Mouse (Mus musculus) Patski (cell line): ENCODE results near the gene Tsen54. TPM values are rescaled to one million over a fixed set of nuclear protein-coding genes. Genes with fewer than 3 reads are reported as not detected.

ENCODE experiments used
- ATAC-seq: fragments of 100-300 bp; one replicate; pipeline ENCODE4 v1.8.0; 2021
- CTCF ChIA-PET: fragments of 350-600 bp; sonication (Branson Sonifier 250); formaldehyde crosslinking; loops from one replicate; lab custom pipeline; 2022; ENCODE audit warnings: inconsistent platforms; lab: Charles Lee
- POLR2A ChIA-PET: fragments of 350-600 bp; sonication (Branson Sonifier 250); formaldehyde crosslinking; loops from one replicate; lab custom pipeline; 2022; ENCODE audit warnings: antibody characterized with exemption, inconsistent platforms; lab: Charles Lee
- DNase-seq: peaks from one replicate; pipeline ENCODE4 v3.0.0-alpha.2; 2011; ENCODE audit warnings: low read depth, low spot score
- H3K27me3 ChIP-seq: fragments of 371-371 bp; one replicate; pipeline ENCODE4 v1.5.1; 2021
- CTCF ChIP-seq: fragments of 100-300 bp; IDR thresholded peaks from one replicate; pipeline ENCODE4 v1.5.1; 2021
- in situ Hi-C: fragments of 300-500 bp; cut with MboI; formaldehyde crosslinking; loops from 3 replicates; pipeline ENCODE4 v1.11.1; 2018; ENCODE audit warnings: low pct_unique_long_range_greater_than_20kb, mixed read lengths
- polyA plus RNA-seq: library from polyadenylated mRNA; unstranded; gene quantifications from one replicate; pipeline ENCODE4 v1.2.3, GENCODE M21; 2021

The Tsen54 gene
- polyA plus RNA-seq = 52.3 TPM

- no peak for TF ChIP-seq CTCF
- DNase-seq = no peak
- ChIA-PET CTCF (interaction anchor here (1.0 to 3.0 kb wide), 7 partner anchors 12 to 168 kb away, joined by 3 to 17 read pairs (median 3); no protein-coding TSS in a partner anchor), POLR2A (interaction anchor here (0.6 to 2.4 kb wide), 8 partner anchors 21 to 186 kb away, joined by 3 to 17 read pairs (median 4); partner anchors contain the start of genes Myo15b and Tmem94)
- in situ Hi-C loops = loop anchor here (5.0 kb wide), 2 partner anchors 93 to 178 kb away; no protein-coding TSS in a partner anchor
- peak; percentile 31 for ATAC-seq
- H3K27me3 ChIP-seq = no peaks in the 10 kb centered on the region
Measured at GRCm38 (mm10) chr11:115814605-115815450, at the start of gene Tsen54. Gene Tsen54, plus strand, starts transcription at chr11:115814724.

GRCm38 (mm10) chr11:115765103-115765606 is 49.4 kb upstream of the Tsen54 start, which contains the start of gene Tmem94:
Gene Tmem94, plus strand, starts transcription at chr11:115765433.
- H3K27me3 ChIP-seq = no peaks in the 10 kb centered on the region
- in situ Hi-C loops = no loop called here
- CTCF ChIA-PET = no interaction called here
- DNase-seq = peak; percentile 94
- no peak for TF ChIP-seq CTCF
- POLR2A ChIA-PET = interaction anchor here (0.7 to 1.1 kb wide), 4 partner anchors 11 to 190 kb away, joined by 3 to 6 read pairs (median 4); partner anchors contain the start of gene Tsen54
- peak; percentile 88 for ATAC-seq

GRCm38 (mm10) chr11:115765607-115766141 is 48.9 kb upstream of the Tsen54 start:
- TF ChIP-seq CTCF = no peak
- in situ Hi-C loops = no loop called here
- DNase-seq = no peak
- no peaks in the 10 kb centered on the region for H3K27me3 ChIP-seq
- ChIA-PET CTCF (no interaction called here), POLR2A (interaction anchor here (0.7 to 1.1 kb wide), 4 partner anchors 12 to 190 kb away, joined by 3 to 6 read pairs (median 4); partner anchors contain the start of gene Tsen54)
- peak; percentile 64 for ATAC-seq

GRCm38 (mm10) chr11:115766356-115766943 is 48.1 kb upstream of the Tsen54 start:
- ATAC-seq (no peak), DNase-seq (no peak)
- no peaks in the 10 kb centered on the region for H3K27me3 ChIP-seq
- in situ Hi-C loops = no loop called here
- ChIA-PET CTCF (no interaction called here), POLR2A (interaction anchor here (0.7 to 1.0 kb wide), 2 partner anchors 23 to 68 kb away, joined by 3 read pairs; no protein-coding TSS in a partner anchor)
- no peak for TF ChIP-seq CTCF

GRCm38 (mm10) chr11:115766981-115767380 is 47.5 kb upstream of the Tsen54 start:
- H3K27me3 ChIP-seq = no peaks in the 10 kb centered on the region
- DNase-seq = no peak
- no peak for ATAC-seq
- in situ Hi-C loops = no loop called here
- TF ChIP-seq CTCF = no peak
- CTCF ChIA-PET = no interaction called here
- POLR2A ChIA-PET = interaction anchor here (1.0 kb wide), 1 partner anchor 68 kb away, joined by 3 read pairs; no protein-coding TSS in a partner anchor

- ChIA-PET CTCF (no interaction called here), POLR2A (interaction anchor here (1.0 kb wide), 1 partner anchor 9 kb away, joined by 3 read pairs; no protein-coding TSS in a partner anchor)
- DNase-seq (no peak), ATAC-seq (no peak)
- in situ Hi-C loops = no loop called here
- no peak for TF ChIP-seq CTCF
- no peaks in the 10 kb centered on the region for H3K27me3 ChIP-seq
Measured at GRCm38 (mm10) chr11:115768896-115769295, 45.6 kb upstream of the Tsen54 start.

GRCm38 (mm10) chr11:115774653-115775052 is 39.9 kb upstream of the Tsen54 start:
- DNase-seq (no peak), ATAC-seq (no peak)
- CTCF ChIA-PET = no interaction called here
- POLR2A ChIA-PET = no interaction called here
- no peak for TF ChIP-seq CTCF
- in situ Hi-C loops = no loop called here
- H3K27me3 ChIP-seq = no peaks in the 10 kb centered on the region

- ChIA-PET POLR2A (interaction anchor here (0.6 to 1.6 kb wide), 3 partner anchors 22 to 124 kb away, joined by 3 to 5 read pairs (median 3); no protein-coding TSS in a partner anchor), CTCF (no interaction called here)
- in situ Hi-C loops = no loop called here
- no peak for TF ChIP-seq CTCF
- H3K27me3 ChIP-seq = no peaks in the 10 kb centered on the region
- ATAC-seq (peak; percentile 63), DNase-seq (peak; percentile 42)
Measured at GRCm38 (mm10) chr11:115775821-115776665, 38.5 kb upstream of the Tsen54 start.

- POLR2A ChIA-PET = interaction anchor here (0.6 to 1.6 kb wide), 4 partner anchors 8 to 125 kb away, joined by 3 to 5 read pairs (median 3); no protein-coding TSS in a partner anchor
- ATAC-seq (no peak), DNase-seq (no peak)
- H3K27me3 ChIP-seq = no peaks in the 10 kb centered on the region
- in situ Hi-C loops = no loop called here
- TF ChIP-seq CTCF = no peak
- CTCF ChIA-PET = interaction anchor here (1.3 kb wide), 1 partner anchor 54 kb away, joined by 3 read pairs; no protein-coding TSS in a partner anchor
Measured at GRCm38 (mm10) chr11:115776954-115777353, 37.6 kb upstream of the Tsen54 start.
